Mouse (Mus musculus) neural tube, embryonic 14.5 days (tissue): Measurements from ENCODE around the gene Calm3. TPM values are rescaled to one million over a fixed set of nuclear protein-coding genes. Genes with fewer than 3 reads are reported as not detected.
A peak's percentile ranks its signal among the peaks of the same experiment; 100 is the strongest.

Experiments
- ATAC-seq: fragments of 200-750 bp; cut with Nextera tagmentation; 2 replicates; pipeline ENCODE4 v1.8.0; 2017; ENCODE audit warnings: low read depth, mild to moderate bottlenecking, moderate TSS enrichment, moderate library complexity
- H3K27ac ChIP-seq: fragments of 300-500 bp; sonication (generic); 2 replicates; pipeline ENCODE4 v1.5.1; 2014; ENCODE audit warnings: low read depth, mild to moderate bottlenecking, control low read depth, low read length, moderate library complexity, mixed read lengths
- H3K27me3 ChIP-seq: fragments of 300-500 bp; sonication (generic); 2 replicates; pipeline ENCODE4 v1.6.1; 2014; ENCODE audit warnings: low read length; ENCODE audit not compliant: control insufficient read depth, insufficient read depth
- H3K36me3 ChIP-seq: fragments of 300-500 bp; sonication (generic); 2 replicates; pipeline ENCODE4 v1.6.1; 2014; ENCODE audit warnings: low read length, mixed read lengths; ENCODE audit not compliant: control insufficient read depth, insufficient read depth
- H3K4me1 ChIP-seq: fragments of 300-500 bp; sonication (generic); 2 replicates; pipeline ENCODE4 v1.6.1; 2014; ENCODE audit warnings: low read length; ENCODE audit not compliant: control insufficient read depth, insufficient read depth
- H3K4me2 ChIP-seq: fragments of 300-500 bp; sonication (generic); 2 replicates; pipeline ENCODE4 v1.6.1; 2014; ENCODE audit warnings: mild to moderate bottlenecking, low read depth, low read length, control low read depth
- H3K4me3 ChIP-seq: fragments of 300-500 bp; sonication (generic); 2 replicates; pipeline ENCODE4 v1.5.1; 2014; ENCODE audit warnings: low read depth, low read length, control low read depth, mixed read lengths
- H3K9ac ChIP-seq: fragments of 300-500 bp; sonication (generic); replicated peaks from 2 replicates; pipeline ENCODE4 v1.6.1; 2014; ENCODE audit warnings: low read depth, mild to moderate bottlenecking, control low read depth, low read length, mixed read lengths
- H3K9me3 ChIP-seq: fragments of 300-500 bp; sonication (generic); 2 replicates; pipeline ENCODE4 v1.6.1; 2016; ENCODE audit warnings: low read length; ENCODE audit not compliant: control insufficient read depth
- WGBS: fragments of 180-500 bp; shearing (Covaris S2); extraction: QIAGEN DNeasy Blood & Tissue Kit; methylation state at CpG from one replicate; pipeline ENCODE4 v1.1.7; 2014; 5-methylcytosine and 5-hydroxymethylcytosine counted together
- polyA plus RNA-seq: library from polyadenylated mRNA; unstranded; fragments of >200 nt; fragmentation: Nextera tagmentation; extraction: Ambion mirVana; gene quantifications from 2 replicates; pipeline ENCODE4 v1.2.1, GENCODE M21; 2014

Calm3 gene
- polyA plus RNA-seq, 1 experiment from 2014 or later = 503 TPM

GRCm38 (mm10) chr7:16928341-16928740 lies 4.4 kb upstream of the Calm3 start:
- Histone ChIP-seq H3K4me3 (no peak overlapping the region), H3K9ac (no peak overlapping the region), H3K27ac (no peak overlapping the region), H3K4me2 (no peak overlapping the region), H3K27me3 (no peaks in the 10 kb centered on the region), H3K36me3 (no peaks in the 10 kb centered on the region), H3K9me3 (no peaks in the 10 kb centered on the region), H3K4me1 (no peaks in the 10 kb centered on the region)
- 57% methylated on average over 2 of the region's 2 CpGs for WGBS
- no peak for ATAC-seq

- Histone ChIP-seq H3K9me3 (no peaks in the 10 kb centered on the region), H3K36me3 (peaks cover 3% of the 10 kb centered on the region; the same call in 1 of the 2 replicates), H3K4me3 (peak overlapping the region; percentile 86), H3K9ac (peak overlapping the region; percentile 97), H3K4me1 (peaks cover 37% of the 10 kb centered on the region), H3K27me3 (no peaks in the 10 kb centered on the region), H3K27ac (peak overlapping the region; percentile 98), H3K4me2 (peak overlapping the region; percentile 92)
- WGBS = under 1% methylated on average over 57 of the region's 57 CpGs
- ATAC-seq = peak; percentile 3
These were observed 454 bp downstream of the Calm3 start for GRCm38 (mm10) chr7:16923283-16924036.

- WGBS = 37% methylated on average over 10 of the region's 10 CpGs
- no peak for ATAC-seq
- H3K27ac ChIP-seq = peak overlapping the region; percentile 98
- H3K9ac ChIP-seq = peak overlapping the region; percentile 97
- H3K4me1 ChIP-seq = peaks cover 40% of the 10 kb centered on the region
- no peaks in the 10 kb centered on the region for H3K9me3 ChIP-seq
- no peaks in the 10 kb centered on the region for H3K27me3 ChIP-seq
- peaks cover 13% of the 10 kb centered on the region for H3K36me3 ChIP-seq
- H3K4me2 ChIP-seq = peak overlapping the region; percentile 92
- peak overlapping the region; percentile 86 for H3K4me3 ChIP-seq
These were observed 1.4 kb downstream of the Calm3 start for GRCm38 (mm10) chr7:16922360-16922973.

- Histone ChIP-seq H3K4me3 (peak overlapping the region; percentile 86), H3K4me2 (peak overlapping the region; percentile 92), H3K27me3 (no peaks in the 10 kb centered on the region), H3K27ac (peak overlapping the region; percentile 55), H3K36me3 (peaks cover 19% of the 10 kb centered on the region), H3K4me1 (peaks cover 40% of the 10 kb centered on the region), H3K9ac (peak overlapping the region; percentile 97), H3K9me3 (no peaks in the 10 kb centered on the region)
- 44% methylated on average over 6 of the region's 6 CpGs for WGBS
- ATAC-seq = no peak
These were observed 2.0 kb downstream of the Calm3 start for GRCm38 (mm10) chr7:16921881-16922335.

GRCm38 (mm10) chr7:16920818-16921791 lies 2.8 kb downstream of the Calm3 start:
- H3K27ac ChIP-seq = peak overlapping the region; percentile 55
- H3K4me1 ChIP-seq = peaks cover 40% of the 10 kb centered on the region
- H3K27me3 ChIP-seq = no peaks in the 10 kb centered on the region
- peaks cover 26% of the 10 kb centered on the region for H3K36me3 ChIP-seq
- peak overlapping the region; percentile 86 for H3K4me3 ChIP-seq
- peak overlapping the region; percentile 97 for H3K9ac ChIP-seq
- no peak for ATAC-seq
- 43% methylated on average over 21 of the region's 21 CpGs for WGBS
- H3K9me3 ChIP-seq = no peaks in the 10 kb centered on the region
- peak overlapping the region; percentile 92 for H3K4me2 ChIP-seq

- Histone ChIP-seq H3K4me3 (peak overlapping the region; percentile 5; the same call in 1 of the 2 replicates), H3K9me3 (no peaks in the 10 kb centered on the region), H3K27me3 (no peaks in the 10 kb centered on the region), H3K27ac (no peak overlapping the region), H3K9ac (0 out of 2 replicates have a peak overlapping the region, but pooled peaks have one; percentile 26), H3K4me2 (peak overlapping the region; percentile 26; the same call in 1 of the 2 replicates), H3K4me1 (peaks cover 40% of the 10 kb centered on the region), H3K36me3 (peaks cover 33% of the 10 kb centered on the region)
- 85% methylated on average over 7 of the region's 7 CpGs for WGBS
- no peak for ATAC-seq
These were observed 3.7 kb downstream of the Calm3 start for GRCm38 (mm10) chr7:16920150-16920579.

GRCm38 (mm10) chr7:16919395-16920149 lies 4.3 kb downstream of the Calm3 start:
- WGBS = 82% methylated on average over 13 of the region's 13 CpGs
- ATAC-seq = no peak

GRCm38 (mm10) chr7:16918670-16919069 lies 5.2 kb downstream of the Calm3 start:
- no peak overlapping the region for H3K4me3 ChIP-seq
- H3K27ac ChIP-seq = no peak overlapping the region
- WGBS = 71% methylated on average over 3 of the region's 3 CpGs
- H3K9ac ChIP-seq = no peak overlapping the region
- H3K27me3 ChIP-seq = no peaks in the 10 kb centered on the region
- H3K9me3 ChIP-seq = no peaks in the 10 kb centered on the region
- no peak for ATAC-seq
- no peak overlapping the region for H3K4me2 ChIP-seq
- peaks cover 43% of the 10 kb centered on the region for H3K36me3 ChIP-seq
- peaks cover 40% of the 10 kb centered on the region for H3K4me1 ChIP-seq

More at GRCm38 (mm10) chr7:16919395-16920149, 4.3 kb downstream of the Calm3 start:
- 0 out of 2 replicates have a peak overlapping the region, but pooled peaks have one; percentile 1 for H3K4me3 ChIP-seq
- H3K9me3 ChIP-seq = no peaks in the 10 kb centered on the region
- no peak overlapping the region for H3K27ac ChIP-seq
- H3K4me2 ChIP-seq = peak overlapping the region; percentile 26; the same call in 1 of the 2 replicates
- H3K27me3 ChIP-seq = no peaks in the 10 kb centered on the region
- peaks cover 40% of the 10 kb centered on the region for H3K4me1 ChIP-seq
- H3K9ac ChIP-seq = peak overlapping the region; percentile 26; the same call in 1 of the 2 replicates
- H3K36me3 ChIP-seq = peaks cover 39% of the 10 kb centered on the region
